Mouse (Mus musculus) olfactory bulb, adult 2 months (tissue): Measurements from ENCODE around the gene Icmt.

Experiments
- CTCF ChIP-seq: fragments of 200-500 bp; IDR thresholded peaks from 2 replicates; pipeline ENCODE4 v1.5.1; 2012; ENCODE audit warnings: low read depth, mild to moderate bottlenecking, low read length, moderate library complexity; ENCODE audit not compliant: insufficient read depth
- POLR2A ChIP-seq: fragments of 200-500 bp; IDR thresholded peaks from 2 replicates; pipeline ENCODE4 v1.6.1; 2012; ENCODE audit warnings: mild to moderate bottlenecking, low read depth, low read length, moderate library complexity; ENCODE audit not compliant: insufficient read depth

- no peak for TF ChIP-seq POLR2A
- TF ChIP-seq CTCF = no peak
Observed at GRCm38 (mm10) chr4:152296371-152296770, 656 bp upstream of the Icmt start.
